Mouse (Mus musculus): ENCODE results near the gene Hspa1a.
"Not testable (repeated sequence)": the region's sequence is repeated elsewhere in the genome, so short reads cannot be mapped to it uniquely, and the experiment has no call there.

DNA sequence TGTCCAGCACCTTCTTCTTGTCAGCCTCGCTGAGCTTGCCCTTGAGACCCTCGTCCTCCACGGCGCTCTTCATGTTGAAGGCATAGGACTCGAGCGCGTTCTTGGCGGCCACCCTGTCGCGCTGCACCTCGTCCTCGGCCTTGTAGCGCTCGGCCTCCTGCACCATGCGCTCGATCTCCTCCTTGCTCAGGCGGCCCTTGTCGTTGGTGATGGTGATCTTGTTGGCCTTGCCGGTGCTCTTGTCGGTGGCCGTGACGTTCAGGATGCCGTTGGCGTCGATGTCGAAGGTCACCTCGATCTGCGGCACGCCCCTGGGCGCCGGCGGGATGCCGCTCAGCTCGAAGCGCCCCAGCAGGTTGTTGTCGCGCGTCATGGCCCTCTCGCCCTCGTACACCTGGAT, 14.7 kb downstream of the Hspa1a start:
- TF ChIP-seq EP300 (IDR thresholded peaks at IDR 0.05; ENCODE audit: insufficient read depth, low read depth, low read length); POLR2A (IDR thresholded peaks at IDR 0.05; ENCODE audit: insufficient read depth, low read length); CTCF (IDR thresholded peaks at IDR 0.05; ENCODE audit: low read depth, low read length): not testable (repeated sequence)

Measured in ES-Bruce4 (cell line).